Mouse (Mus musculus) limb, embryonic 10.5 days (tissue): Measurements from ENCODE around the gene Lzts3. TPM values are rescaled to one million over a fixed set of nuclear protein-coding genes. Genes with fewer than 3 reads are reported as not detected.
A peak's percentile ranks its signal among the peaks of the same experiment; 100 is the strongest.

Source experiments
- DNase-seq: peaks from one replicate; pipeline ENCODE4 v3.0.0-alpha.2; 2017; ENCODE audit warnings: low spot score
- H3K27ac ChIP-seq: fragments of 300-500 bp; sonication (generic); 2 replicates; pipeline ENCODE4 v1.5.1; 2016; ENCODE audit warnings: mild to moderate bottlenecking
- H3K27me3 ChIP-seq: fragments of 300-500 bp; sonication (generic); 2 replicates; pipeline ENCODE4 v1.6.1; 2016; ENCODE audit warnings: low read depth, mild to moderate bottlenecking; ENCODE audit not compliant: poor library complexity, severe bottlenecking
- H3K36me3 ChIP-seq: fragments of 300-500 bp; sonication (generic); 2 replicates; pipeline ENCODE4 v1.6.1; 2016; ENCODE audit warnings: mild to moderate bottlenecking, moderate library complexity
- H3K4me1 ChIP-seq: fragments of 300-500 bp; sonication (generic); 2 replicates; pipeline ENCODE4 v1.6.1; 2016
- H3K4me3 ChIP-seq: fragments of 300-500 bp; sonication (generic); 2 replicates; pipeline ENCODE4 v1.5.1; 2016; ENCODE audit warnings: mild to moderate bottlenecking, moderate library complexity
- H3K9me3 ChIP-seq: fragments of 300-500 bp; sonication (generic); replicated peaks from 2 replicates; pipeline ENCODE4 v1.6.1; 2016; ENCODE audit warnings: mild to moderate bottlenecking
- WGBS: fragments of 180-500 bp; shearing (Covaris S2); methylation state at CpG from one replicate; pipeline ENCODE4 v1.1.7; 2016; 5-methylcytosine and 5-hydroxymethylcytosine counted together
- polyA plus RNA-seq: library from polyadenylated mRNA; unstranded; fragments of >200 nt; fragmentation: Nextera tagmentation; extraction: Ambion mirVana; gene quantifications from 2 replicates; pipeline ENCODE4 v1.2.1, GENCODE M21; 2016

Lzts3 gene
- polyA plus RNA-seq, 1 experiment from 2014 or later: 2.7 TPM

DNA sequence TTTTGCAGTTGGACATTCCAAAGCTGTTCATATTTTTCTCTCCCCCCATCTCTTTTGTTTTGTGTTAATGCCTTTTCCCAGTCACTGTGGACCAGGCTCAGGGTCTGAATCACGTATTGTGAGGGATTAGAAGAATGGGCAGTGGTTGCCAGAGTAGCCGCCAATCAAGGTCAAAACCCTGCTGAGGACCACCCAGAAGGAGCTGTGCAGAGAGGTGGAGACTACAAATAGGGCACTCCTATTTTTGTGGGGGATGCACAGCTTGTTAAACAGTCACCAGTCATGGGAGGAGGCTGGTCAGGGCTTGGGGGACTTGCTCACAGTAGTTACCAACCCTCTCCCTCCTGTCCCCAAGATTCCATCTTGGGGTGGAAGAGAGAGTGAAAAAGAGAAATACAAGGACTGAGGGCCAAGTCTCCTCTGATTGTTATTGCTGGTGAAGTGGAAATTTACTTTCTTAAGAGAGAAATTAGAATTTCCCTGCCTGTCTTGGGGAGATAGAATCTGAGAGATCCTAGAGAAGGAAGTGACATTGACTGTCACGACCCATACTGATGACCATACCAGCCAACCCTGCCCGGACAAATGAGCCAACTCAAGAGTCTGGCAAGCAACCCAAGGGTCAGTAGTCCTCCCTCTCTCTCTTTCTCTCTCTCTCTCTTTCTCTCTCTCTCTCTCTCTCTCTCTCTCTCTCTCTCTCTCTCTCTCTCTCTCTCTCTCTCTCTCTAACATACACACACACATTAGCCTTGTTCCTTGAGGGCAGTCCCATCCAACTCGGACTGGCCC, 9.5 kb downstream of the Lzts3 start:
- peaks cover 53% of the 10 kb centered on the region for H3K27me3 ChIP-seq
- no peak for DNase-seq
- 58% methylated on average over 5 of the region's 5 CpGs for WGBS

DNA sequence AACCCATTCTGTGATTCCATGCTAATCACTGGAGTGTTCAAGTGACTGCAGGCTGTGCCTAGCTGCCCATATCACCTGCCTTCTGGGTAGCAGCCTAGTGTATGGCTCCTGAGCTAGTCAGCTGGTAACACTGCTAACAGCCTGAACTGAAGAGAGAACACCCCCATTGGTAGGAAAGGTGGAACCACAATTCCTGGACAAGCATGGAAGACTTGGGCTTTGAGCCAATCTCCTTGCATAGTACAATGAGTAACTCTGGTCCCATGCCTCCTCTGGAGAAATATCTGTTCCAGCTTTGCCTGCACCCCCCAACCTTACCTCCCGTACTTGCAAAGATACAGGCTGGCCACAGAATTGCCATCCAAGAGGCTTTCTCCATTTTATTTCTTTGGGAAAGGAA, 10.2 kb downstream of the Lzts3 start:
- peaks cover 8% of the 10 kb centered on the region for H3K36me3 ChIP-seq
- peaks cover 44% of the 10 kb centered on the region for H3K4me1 ChIP-seq
- H3K27me3 ChIP-seq: peaks cover 47% of the 10 kb centered on the region
- 92% methylated on average over 1 of the region's 1 CpGs for WGBS
- no peak overlapping the region for H3K27ac ChIP-seq
- H3K4me3 ChIP-seq: no peak overlapping the region
- no peak for DNase-seq
- H3K9me3 ChIP-seq: no peaks in the 10 kb centered on the region

More for the DNA sequence above, 9.5 kb downstream of the Lzts3 start:
- no peaks in the 10 kb centered on the region for H3K9me3 ChIP-seq
- H3K4me3 ChIP-seq: no peak overlapping the region
- H3K27ac ChIP-seq: no peak overlapping the region
- peaks cover 1% of the 10 kb centered on the region for H3K36me3 ChIP-seq
- H3K4me1 ChIP-seq: peaks cover 48% of the 10 kb centered on the region

DNA sequence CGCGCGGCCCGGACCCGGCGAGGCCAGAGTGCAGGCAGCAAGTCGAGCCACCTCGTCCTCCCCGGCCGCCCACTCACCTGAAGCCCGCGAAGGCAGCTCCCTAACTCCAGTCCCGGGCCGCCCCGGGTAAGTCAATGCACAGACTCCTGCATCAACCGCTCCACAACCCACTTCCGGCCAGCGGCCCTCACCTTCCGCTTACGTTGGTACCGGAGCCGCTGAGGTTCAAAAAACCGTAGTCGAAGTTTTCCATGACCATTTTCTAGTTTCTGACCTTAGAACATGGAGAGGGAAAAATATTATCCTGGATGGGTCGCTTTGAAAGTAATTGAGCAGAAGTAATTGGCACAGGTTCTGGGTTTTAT, 12.8 kb downstream of the Lzts3 start, which contains the start of the genes Fastkd5 and Ubox5:
TSS of gene Fastkd5 (minus strand) at position 189 of the 365 bp plus-strand sequence.
TSS of gene Ubox5 (minus strand) at position 200 of the 365 bp plus-strand sequence.
- H3K9me3 ChIP-seq: no peaks in the 10 kb centered on the region
- under 1% methylated on average over 25 of the region's 25 CpGs for WGBS
- peaks cover 34% of the 10 kb centered on the region for H3K36me3 ChIP-seq
- peaks cover 21% of the 10 kb centered on the region for H3K27me3 ChIP-seq
- DNase-seq: peak; percentile 91
- peak within 1 kb of the TSS; percentile 90 for H3K27ac ChIP-seq
- H3K4me3 ChIP-seq: peak within 1 kb of the TSS; percentile 99
- peaks cover 31% of the 10 kb centered on the region for H3K4me1 ChIP-seq

DNA sequence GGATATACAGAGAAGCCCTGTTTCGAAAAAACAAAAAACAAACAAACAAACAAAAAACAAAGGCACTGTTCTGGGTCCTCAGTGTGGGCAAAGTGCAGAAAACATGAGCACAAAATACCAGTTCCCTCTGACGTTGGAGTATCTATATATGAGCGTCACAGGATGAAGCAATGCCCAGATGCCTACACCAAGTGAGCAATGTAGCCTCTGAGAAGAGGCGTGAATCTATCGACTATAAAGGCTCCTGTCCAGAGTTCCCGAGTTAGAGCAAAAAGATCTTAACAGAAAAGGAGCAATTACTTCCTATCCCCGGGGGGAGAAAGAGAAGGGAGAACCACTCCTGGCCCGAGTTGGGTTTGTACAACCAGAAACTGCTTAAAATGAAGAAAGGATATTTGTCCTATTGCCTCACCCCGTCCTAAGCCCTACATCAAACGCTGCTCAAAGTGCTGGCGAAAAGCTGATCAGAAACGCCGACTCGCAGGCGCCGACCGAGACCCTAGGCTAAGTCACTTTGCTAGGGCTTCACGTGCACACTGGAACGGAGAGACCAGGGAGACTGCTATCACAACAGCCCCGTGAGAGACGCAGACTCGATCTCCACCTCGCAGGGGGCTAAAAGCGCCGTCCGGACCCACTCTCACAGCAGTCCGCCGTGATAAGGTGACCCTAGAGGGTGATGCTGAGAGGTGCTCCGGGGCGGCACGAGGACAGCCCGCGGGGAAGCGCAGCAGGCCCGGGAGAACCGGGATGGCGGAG, 13.3 kb downstream of the Lzts3 start:
- peaks cover 39% of the 10 kb centered on the region for H3K36me3 ChIP-seq
- peaks cover 25% of the 10 kb centered on the region for H3K4me1 ChIP-seq
- no peak for DNase-seq
- no peaks in the 10 kb centered on the region for H3K9me3 ChIP-seq
- 2% methylated on average over 37 of the region's 37 CpGs for WGBS
- peaks cover 15% of the 10 kb centered on the region for H3K27me3 ChIP-seq
- H3K4me3 ChIP-seq: peak overlapping the region; percentile 99
- peak overlapping the region; percentile 90 for H3K27ac ChIP-seq

DNA sequence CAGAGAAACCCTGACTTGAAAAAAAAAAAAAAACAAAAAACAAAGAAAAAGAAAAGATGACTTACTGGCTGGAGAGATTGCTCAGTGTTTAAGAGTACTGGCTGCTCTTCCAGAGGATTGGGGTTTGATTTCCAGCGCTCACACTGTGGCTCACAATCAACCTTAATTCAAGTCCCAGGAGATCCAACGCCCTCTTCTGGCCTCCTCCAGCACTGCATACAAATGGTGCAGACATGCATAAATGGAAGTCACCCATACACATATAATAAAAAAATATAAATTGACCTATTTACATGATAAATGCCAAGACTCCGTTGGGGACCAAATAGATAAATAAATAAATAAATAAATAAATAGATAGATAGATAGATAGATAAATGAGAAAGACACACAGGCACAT, 14.2 kb downstream of the Lzts3 start:
- Histone ChIP-seq H3K36me3 (peaks cover 48% of the 10 kb centered on the region), H3K4me1 (peaks cover 17% of the 10 kb centered on the region), H3K4me3 (peak overlapping the region; percentile 99; the same call in 1 of the 2 replicates), H3K9me3 (no peaks in the 10 kb centered on the region), H3K27me3 (peaks cover 7% of the 10 kb centered on the region), H3K27ac (no peak overlapping the region)
- DNase-seq: no peak
- WGBS: 62% methylated on average over 3 of the region's 3 CpGs

DNA sequence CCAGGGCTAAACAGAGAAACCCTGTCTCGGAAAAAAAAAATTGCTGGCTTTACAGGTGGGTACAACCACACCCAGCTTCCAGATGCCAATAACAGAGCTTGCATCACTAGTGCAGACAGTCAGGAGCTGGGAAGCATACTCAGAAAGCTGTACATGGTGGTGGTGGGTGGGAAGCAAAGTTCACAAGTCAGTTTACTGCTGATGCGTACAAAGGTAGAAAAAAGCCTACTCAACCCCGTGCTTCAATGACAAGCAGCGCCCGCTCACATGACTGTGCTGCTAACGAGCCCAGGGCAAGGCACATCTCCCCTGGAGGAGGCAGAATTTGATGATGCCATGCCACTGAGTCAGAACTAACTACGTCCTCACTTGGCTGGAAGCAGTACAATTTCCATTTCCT, 23.6 kb downstream of the Lzts3 start:
- 94% methylated on average over 7 of the region's 7 CpGs for WGBS

DNA sequence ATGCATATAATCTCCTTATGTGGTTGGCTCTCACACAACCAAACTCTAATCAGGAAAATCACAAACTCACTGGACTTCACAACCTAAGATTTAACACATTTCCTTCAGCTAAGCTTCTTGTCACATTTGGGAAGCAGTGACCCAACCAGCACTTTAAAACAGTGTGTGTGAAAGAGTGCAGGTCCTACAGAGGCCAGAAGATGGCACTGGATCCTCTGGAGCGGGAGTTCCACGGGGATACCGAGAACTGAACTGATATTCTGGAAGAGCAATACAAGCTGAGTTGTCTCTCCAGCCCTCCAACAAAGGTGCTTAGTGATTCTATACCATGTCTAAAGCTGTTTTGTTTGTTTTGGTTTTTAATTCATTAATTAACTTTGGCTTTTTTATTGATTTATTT, 29.5 kb downstream of the Lzts3 start:
- peaks cover 70% of the 10 kb centered on the region for H3K36me3 ChIP-seq

More for the DNA sequence above, 23.6 kb downstream of the Lzts3 start:
- H3K27ac ChIP-seq: no peak overlapping the region
- H3K9me3 ChIP-seq: no peaks in the 10 kb centered on the region
- H3K27me3 ChIP-seq: no peaks in the 10 kb centered on the region
- no peak for DNase-seq
- peaks cover 89% of the 10 kb centered on the region for H3K36me3 ChIP-seq
- H3K4me3 ChIP-seq: no peak overlapping the region
- H3K4me1 ChIP-seq: no peaks in the 10 kb centered on the region

DNA sequence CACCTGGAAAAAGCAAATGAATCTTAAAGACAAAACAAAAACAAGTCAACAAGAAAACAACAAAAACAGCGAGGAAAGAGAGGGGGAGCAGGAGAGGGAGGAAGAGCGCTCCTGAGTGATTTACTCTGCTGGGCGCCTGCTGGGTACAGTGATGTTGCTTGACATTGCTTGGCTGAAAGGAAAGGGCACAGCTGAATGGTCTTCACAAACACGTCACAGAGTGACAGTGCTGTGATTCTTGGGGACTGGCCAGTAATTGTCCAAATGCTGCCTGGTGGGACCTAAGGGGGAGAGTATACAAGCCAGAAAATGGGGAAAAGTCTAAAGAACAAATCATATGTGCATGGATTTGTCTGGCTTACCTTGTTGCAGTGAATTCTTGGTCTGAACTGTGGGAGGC, 40.4 kb downstream of the Lzts3 start:
- peaks cover 83% of the 10 kb centered on the region for H3K36me3 ChIP-seq
- no peaks in the 10 kb centered on the region for H3K4me1 ChIP-seq
- WGBS: 92% methylated on average over 4 of the region's 4 CpGs
- H3K27me3 ChIP-seq: no peaks in the 10 kb centered on the region
- no peak overlapping the region for H3K27ac ChIP-seq
- DNase-seq: no peak
- no peak overlapping the region for H3K4me3 ChIP-seq
- H3K9me3 ChIP-seq: no peaks in the 10 kb centered on the region

More for the DNA sequence above, 29.5 kb downstream of the Lzts3 start:
- H3K9me3 ChIP-seq: no peaks in the 10 kb centered on the region
- no peak overlapping the region for H3K4me3 ChIP-seq
- no peaks in the 10 kb centered on the region for H3K27me3 ChIP-seq
- no peak overlapping the region for H3K27ac ChIP-seq
- H3K4me1 ChIP-seq: no peaks in the 10 kb centered on the region
- no peak for DNase-seq
- WGBS: 59% methylated on average over 3 of the region's 3 CpGs

DNA sequence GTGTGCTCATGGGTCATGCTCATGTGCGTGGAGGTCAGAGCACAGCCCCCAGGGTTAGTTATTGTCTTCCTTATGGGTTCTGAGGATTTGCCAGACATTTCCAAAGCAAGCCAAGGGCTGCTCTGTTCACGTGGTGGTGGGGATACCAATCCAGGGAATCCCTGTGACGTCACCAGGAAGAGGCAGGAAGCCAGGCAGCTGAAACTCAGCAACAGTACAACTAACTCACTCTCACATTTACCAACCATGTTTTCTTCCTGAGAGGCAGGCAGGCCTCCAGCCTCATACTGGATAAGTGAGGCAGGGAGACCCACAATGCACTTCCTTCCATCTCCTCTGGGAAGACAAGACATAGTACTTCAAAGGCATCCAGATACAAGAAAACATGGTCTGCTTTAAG, 44.2 kb downstream of the Lzts3 start:
- Histone ChIP-seq H3K9me3 (no peaks in the 10 kb centered on the region), H3K4me3 (no peak overlapping the region), H3K27me3 (no peaks in the 10 kb centered on the region), H3K27ac (no peak overlapping the region), H3K4me1 (no peaks in the 10 kb centered on the region), H3K36me3 (peaks cover 93% of the 10 kb centered on the region)
- 83% methylated on average over 3 of the region's 3 CpGs for WGBS
- no peak for DNase-seq

DNA sequence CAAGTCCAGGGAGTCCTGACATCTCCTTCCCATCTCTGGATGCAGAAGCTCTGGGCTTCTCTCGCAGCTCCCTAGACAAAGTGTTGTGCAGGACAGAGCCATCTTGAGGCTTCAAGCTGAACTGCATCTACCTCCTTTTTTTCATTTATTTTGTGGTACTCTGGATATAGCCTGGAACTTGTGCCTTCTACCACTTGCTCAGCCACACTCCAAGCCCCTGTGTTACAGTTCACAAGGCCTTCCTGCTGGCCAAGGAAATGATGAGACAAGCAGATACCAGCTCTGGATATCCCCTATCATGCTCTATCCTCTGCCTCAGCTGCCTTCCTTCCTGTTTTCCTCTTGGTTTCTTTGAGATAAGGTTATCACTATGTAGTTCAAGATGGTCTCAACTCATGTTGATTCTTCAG, 45.0 kb downstream of the Lzts3 start:
- no peaks in the 10 kb centered on the region for H3K27me3 ChIP-seq
- whole genome bisulfite sequencing: 31% methylated on average over 1 of the region's 1 CpGs
- H3K27ac ChIP-seq: no peak overlapping the region
- H3K4me3 ChIP-seq: no peak overlapping the region
- no peak for DNase-seq
- no peaks in the 10 kb centered on the region for H3K4me1 ChIP-seq
- no peaks in the 10 kb centered on the region for H3K9me3 ChIP-seq
- peaks cover 93% of the 10 kb centered on the region for H3K36me3 ChIP-seq

DNA sequence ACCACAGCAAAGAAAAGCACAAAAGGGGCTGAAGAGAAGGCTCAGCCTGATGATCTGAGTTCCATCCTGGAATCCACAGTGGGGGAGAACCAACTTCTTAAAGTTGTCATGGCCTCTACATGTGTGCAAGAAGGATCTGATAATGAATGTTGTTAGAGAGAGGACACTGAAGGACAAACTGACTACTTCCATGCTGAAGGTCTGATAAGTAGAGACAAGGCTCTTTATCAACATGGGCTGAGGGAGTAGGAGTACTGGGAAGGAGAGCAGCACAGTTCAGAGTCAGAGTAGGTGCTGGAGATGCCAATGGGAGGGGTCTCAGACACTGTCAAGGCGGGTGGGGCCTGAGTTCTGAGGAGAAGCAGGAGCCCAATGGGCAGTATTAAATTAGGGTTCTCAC, 47.0 kb downstream of the Lzts3 start:
- no peaks in the 10 kb centered on the region for H3K9me3 ChIP-seq
- H3K27me3 ChIP-seq: no peaks in the 10 kb centered on the region
- no peak overlapping the region for H3K27ac ChIP-seq
- peaks cover 93% of the 10 kb centered on the region for H3K36me3 ChIP-seq
- no peak for DNase-seq
- no peaks in the 10 kb centered on the region for H3K4me1 ChIP-seq
- H3K4me3 ChIP-seq: no peak overlapping the region
- 93% methylated on average over 1 of the region's 1 CpGs for WGBS

DNA sequence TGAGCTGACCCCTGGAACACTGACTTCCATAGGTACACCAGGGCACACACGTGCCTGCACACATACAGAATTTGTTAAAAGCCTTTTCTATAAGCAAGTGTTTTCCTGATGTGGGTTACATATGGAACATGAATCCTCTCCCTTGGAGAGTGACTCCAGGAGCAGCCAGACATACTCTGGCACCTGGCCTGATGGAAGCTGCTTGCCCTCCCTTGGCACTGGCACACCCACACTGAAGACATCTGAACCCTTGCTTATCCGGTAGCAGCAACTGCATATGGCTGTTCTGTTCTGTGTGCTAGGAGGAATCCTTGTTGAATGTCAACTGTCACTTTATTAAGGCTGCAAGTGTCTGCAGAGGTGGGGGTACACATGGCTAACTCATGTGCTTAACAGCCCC, 51.6 kb downstream of the Lzts3 start:
- DNase-seq: no peak
- no peaks in the 10 kb centered on the region for H3K27me3 ChIP-seq
- no peak overlapping the region for H3K4me3 ChIP-seq
- 95% methylated on average over 2 of the region's 2 CpGs for WGBS
- H3K4me1 ChIP-seq: no peaks in the 10 kb centered on the region
- peaks cover 55% of the 10 kb centered on the region for H3K36me3 ChIP-seq
- no peaks in the 10 kb centered on the region for H3K9me3 ChIP-seq
- no peak overlapping the region for H3K27ac ChIP-seq

DNA sequence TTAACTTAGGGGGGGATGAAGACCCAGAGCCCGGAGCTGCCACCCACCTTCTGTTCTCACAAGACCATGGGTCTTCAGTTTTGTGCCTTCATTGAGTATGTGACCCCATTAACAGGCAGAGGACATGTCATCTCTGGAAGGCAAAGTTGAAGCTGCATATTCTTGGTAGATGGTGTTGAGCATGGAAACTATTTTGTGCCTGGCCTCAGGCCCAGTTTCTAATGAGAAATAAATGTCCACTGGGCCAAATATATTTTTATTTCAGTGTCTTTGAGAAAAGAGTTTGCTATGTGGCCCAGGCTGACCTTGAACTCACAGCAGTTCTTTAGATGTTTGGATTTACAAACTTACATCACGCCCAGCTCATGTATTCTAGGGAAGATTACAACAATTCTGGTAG, 52.8 kb downstream of the Lzts3 start:
- Histone ChIP-seq H3K27me3 (no peaks in the 10 kb centered on the region), H3K27ac (no peak overlapping the region), H3K9me3 (no peaks in the 10 kb centered on the region), H3K4me1 (no peaks in the 10 kb centered on the region), H3K36me3 (peaks cover 43% of the 10 kb centered on the region), H3K4me3 (no peak overlapping the region)
- WGBS: 91% methylated on average over 2 of the region's 2 CpGs
- DNase-seq: no peak
